Mouse (Mus musculus): Measurements from ENCODE around the gene Sult6b1.

Gene Sult6b1

DNA sequence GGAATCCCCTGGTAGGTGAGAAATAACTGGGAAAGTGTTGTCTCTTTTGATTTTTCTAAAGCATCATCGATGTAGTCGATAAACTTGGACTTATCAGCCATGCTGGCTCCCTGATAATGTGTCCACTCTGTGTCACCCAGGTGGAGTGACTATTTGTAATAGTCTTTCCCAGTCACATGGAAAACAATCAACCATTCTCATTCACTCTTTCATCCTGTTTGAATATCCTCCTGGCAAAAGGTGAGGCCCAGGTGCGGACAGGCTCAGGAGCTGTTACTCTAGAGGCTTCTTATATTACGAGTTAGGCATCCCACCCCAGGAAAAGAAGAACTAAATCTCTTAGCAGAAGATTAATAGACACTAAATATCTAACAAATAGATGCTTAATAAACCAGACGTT, at the start of gene Sult6b1:
Sult6b1 (minus strand) TSS at position 101 of the 400 bp plus-strand sequence.
- DNase-seq (ENCODE audit: low spot score) = no peak

DNA sequence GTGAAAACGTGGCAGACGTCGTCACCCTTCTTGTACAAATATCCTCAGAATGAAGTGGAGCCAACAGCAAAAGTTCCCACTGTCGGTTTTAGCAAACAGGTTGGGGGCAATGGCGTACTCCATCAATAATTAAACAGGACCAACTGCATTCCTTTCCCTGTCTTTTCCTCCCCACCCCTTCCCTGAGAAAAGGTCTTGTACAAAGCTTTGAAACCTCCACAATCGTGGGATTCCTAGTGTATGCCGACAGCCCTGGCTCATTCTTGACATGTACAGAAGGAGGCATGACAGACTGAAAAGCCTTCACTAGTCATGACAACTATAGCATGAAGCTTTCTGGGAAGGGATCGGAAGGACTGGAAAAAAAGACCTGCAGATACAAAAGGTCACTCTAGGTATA, 46.4 kb upstream of the Sult6b1 start:
- no peak for DNase-seq (ENCODE audit: low spot score)

DNA sequence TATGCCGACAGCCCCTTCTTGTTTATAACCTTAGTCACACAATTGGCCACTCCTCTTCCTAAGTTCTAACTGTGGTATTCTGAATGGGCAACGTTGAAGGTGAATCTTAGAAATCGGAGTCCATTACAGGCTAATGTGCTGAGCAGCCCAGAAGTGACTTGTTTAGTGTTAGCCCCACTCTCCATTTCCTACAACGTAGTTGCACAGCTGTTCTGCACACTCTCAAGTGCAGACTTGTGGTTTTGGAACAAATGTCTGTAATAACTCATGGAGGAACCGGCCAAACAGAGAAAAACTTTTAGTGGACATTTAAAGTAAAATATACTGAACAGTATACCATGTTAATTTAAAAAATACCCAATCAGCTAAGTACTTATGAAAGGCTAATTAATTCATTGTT, 45.3 kb upstream of the Sult6b1 start:
- DNase-seq (ENCODE audit: low spot score) = no peak

DNA sequence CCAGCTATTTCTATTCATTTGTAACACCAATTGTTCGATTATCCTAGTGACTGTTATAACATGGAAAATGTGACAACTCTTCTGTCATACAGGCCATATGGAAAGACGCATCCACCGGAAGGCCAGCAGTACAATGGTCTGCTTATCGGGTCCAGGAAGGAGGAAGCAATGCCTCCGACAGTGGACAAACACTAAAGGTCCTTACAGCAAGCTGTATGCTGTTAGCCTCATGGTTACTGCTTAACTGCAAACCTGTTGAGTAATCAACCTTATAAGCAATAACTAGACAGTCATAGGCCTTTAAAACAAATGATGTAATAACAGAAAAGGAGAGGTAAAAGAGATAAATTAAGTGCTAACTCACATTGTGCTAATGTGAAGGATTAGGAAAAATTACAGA, 44.4 kb upstream of the Sult6b1 start:
- no peak for DNase-seq (ENCODE audit: low spot score)

DNA sequence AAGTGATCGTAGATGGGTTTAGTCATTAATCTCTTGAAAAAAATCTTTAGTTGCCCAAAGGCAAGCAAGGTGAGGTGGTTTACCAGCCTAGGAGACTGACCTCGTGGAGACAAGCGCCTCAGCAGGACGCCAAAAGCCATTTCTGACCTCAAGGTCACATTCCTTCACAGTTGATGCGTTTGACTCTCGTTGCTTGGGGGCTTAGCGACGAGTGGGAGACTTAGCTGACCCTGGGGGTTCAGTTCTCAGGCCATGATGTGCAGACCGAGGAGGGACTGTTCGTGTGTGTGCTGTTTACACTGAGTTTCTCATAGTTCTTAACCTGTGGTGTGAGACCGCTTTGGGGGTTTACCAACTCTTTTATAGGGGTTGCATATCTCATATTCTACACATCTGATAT, 35.8 kb upstream of the Sult6b1 start:
- DNase-seq (ENCODE audit: low spot score) = no peak

DNA sequence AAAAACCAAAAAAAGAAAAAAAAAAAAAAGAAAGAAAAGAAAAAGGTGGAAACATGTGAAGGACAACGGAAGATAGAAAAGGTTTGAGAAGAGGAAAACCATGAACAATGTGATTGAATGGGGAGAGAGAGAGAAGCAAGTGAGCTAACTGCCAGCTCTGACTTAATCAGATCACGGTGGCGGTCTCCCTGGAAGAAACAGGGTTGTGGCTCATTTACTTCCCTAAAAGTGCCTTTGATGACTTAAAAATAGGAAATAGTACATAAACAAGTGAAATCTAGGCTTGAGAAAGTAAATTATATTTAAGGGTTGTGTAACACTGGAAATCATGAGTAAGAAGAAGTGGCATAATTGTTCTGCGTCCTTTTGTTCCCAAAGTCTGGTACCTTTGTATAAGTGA, 32.1 kb upstream of the Sult6b1 start:
- DNase-seq (ENCODE audit: low spot score) = no peak

DNA sequence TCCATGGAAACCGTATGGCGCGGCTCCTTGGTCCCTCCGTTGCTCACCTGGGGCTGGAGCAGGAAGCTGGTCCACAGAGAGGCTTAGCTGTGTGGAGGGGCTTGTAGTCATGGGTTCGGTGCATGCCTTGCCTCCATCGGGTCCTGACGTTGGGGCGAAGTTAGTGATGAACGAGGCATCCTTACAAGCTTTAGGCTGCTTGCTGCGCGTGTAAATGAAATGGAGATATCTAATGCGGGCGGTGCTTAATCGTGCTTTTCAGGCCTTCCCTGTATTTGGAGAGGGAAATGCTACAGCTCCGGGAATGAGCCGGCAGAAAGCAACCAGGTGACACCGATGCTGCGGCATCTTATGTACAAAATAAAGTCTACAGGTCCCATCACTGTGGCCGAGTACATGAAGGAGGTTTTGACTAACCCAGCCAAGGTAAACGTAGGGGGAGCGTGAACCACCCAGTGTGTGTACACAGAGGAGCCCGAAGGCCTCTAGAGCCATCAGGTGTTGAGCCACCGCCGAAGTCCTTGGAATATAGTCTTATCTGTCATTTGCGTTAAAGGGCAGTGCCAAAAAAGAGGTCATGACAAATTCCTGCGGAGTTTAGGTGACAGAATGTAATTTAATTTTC, 30.5 kb upstream of the Sult6b1 start:
- DNase-seq (ENCODE audit: low spot score) = peak; percentile 23

DNA sequence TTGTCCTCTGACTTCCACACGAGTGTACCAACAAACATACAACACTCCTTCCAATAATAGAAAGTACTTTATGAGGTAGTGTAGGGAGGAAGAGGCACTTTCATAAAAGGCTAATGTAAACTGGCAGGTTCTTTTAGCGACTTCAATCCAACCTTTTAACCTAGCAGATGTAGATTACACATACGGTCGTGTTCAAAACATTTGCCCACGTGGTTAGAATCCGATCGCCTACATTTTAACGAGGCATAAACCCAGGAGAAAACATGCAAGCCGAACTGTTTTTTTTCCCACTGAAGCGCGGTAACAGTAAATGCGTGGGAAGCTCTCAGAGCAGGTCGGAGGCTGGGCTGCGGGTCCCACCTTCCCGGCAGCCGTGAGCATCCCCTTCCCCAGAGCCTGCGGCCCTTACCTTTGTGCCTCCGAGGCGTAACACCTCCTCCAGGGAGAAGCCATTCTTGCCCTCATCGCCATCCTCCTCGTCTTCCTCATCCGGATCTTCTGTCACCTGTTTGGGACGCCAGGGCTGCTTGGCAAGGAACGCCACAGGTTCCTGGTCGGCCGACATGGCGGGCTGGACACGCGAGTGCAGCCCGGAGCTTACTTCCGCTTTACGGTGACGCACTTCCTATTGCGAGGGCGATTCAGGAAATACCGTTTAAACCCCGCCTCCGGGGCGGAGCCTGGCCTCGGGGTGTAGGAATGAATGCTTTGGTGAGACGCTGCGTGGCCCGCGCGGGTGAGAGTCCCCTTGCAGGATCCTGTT, 29.9 kb upstream of the Sult6b1 start, which contains the start of the genes Cebpz and Ndufaf7:
Cebpz (minus strand) TSS at position 601 of the 763 bp plus-strand sequence.
Ndufaf7 (plus strand) TSS at position 671 of the 763 bp plus-strand sequence.
- DNase-seq (ENCODE audit: low spot score) = peak; percentile 98

DNA sequence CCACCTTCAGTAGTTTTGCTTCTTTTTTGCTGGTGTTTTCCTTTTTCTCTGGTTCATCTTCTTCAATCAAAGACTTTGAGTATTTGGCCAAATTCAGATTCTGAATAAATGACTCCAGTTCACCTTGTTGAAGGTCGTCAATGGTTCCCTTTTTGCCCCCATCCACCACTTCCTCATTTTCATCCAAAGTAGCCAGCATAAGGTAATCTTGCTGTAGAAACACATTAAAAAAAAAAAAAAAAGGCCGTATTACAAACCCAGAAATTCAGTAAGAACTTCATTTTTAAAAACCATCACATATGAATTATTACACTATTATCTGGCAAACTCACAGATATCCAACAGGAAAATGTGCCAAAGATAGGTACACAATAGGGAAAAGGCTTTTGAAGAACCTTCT, 29.1 kb upstream of the Sult6b1 start:
- DNase-seq (ENCODE audit: low spot score) = no peak

DNA sequence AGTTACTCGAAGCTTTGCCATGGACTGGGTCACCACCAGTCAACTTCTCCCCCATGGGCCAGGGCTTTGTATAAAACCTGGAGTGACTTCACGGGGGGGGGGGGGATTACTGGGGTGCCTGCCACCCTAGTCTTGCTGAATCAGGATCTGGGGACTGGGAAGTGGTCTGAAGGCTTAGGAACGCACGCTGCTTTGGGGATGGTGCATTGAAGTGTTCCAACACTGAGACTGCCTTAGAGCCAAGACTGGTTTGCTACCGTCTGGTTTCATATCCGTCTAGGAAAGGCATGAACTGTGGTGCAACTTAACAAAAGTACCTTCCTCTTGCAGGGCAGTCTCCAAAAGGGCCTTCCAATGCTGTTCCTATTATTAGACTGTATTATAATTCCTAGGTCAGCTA, 10.9 kb upstream of the Sult6b1 start:
- DNase-seq (ENCODE audit: low spot score) = peak; percentile 34

DNA sequence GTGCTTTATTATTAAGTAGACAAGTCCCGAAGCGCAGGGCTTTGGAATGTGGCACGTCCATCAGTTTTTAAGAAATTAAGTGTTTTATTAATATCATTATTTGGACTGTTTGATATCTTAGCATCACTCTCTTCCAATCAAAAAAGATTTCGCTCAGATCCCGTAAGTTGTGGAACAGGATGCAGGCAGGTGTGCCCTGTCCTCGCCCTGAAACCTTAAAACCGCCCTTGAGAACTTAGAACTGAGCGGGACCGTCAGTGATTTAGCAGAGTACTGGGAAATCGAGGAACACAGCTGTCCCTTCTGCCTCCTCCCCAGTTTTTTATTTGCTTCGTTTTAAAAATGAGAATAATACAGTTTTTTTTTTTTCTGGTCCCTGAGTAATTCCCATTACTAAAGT, 10.1 kb upstream of the Sult6b1 start:
- DNase-seq (ENCODE audit: low spot score) = no peak

DNA sequence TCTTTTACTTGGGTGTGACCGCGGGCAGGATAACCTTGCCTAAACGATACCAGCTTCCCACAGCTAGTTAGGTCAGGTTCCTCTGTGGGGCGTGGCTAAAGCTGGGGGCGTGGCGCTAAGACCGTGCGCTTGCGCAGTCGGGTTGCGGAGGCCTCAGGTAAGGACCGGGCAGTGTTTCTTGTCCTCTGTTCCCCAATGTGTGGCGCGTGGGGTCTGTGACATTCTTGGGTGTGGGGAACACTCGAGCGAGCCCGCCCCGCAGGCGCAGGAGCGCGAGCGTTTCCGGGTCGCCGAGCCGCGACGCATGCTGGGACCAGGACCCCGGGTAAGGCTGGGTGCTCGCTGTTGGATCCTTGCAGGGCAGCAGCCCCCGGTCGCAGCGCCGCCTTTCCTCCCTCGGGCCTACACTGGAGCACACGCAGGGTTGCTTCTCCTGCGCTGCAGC, 9.6 kb upstream of the Sult6b1 start, which contains the start of gene Cebpzos:
Cebpzos (plus strand) TSS at position 132 of the 445 bp plus-strand sequence.
- DNase-seq (ENCODE audit: low spot score) = peak; percentile 90

DNA sequence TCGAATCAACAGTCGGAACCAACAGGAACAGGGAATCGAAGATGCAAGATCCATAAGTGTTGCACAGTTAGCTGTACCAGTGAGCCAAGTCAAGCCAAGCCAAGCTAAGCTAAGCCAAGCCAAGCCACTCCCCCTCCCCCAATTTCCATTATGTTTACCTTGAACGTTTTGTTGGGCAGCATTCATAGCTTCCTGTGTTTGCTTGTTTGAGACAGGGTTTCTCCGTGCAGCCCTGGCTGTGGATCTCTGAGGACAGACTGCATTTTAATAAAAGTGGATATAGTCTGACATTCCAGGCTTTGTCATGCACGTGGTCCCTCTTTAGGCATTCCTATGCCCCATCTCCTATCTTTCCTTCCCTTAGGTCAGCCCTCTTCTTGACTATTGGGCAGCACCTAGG, 9.0 kb upstream of the Sult6b1 start:
- no peak for DNase-seq (ENCODE audit: low spot score)

DNA sequence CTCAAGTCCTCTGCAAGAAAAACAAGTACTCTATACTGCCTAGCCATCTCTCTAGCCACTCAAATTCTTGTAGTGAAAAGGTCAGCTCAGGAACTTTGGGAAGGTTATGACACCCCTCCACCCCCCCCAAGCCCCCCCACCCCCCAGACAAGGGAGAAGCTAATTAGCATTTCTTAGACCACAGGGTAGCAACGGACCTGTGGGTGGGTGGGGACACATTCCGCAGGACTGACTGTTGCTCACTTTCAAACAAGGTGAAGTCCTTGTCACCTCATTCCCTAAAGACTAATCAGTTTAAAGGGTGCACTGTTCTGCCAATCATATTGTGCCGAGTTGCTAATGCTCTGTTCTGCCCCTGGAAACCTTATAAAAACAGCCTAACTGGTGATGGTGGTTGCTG, 7.1 kb upstream of the Sult6b1 start:
- DNase-seq (ENCODE audit: low spot score) = no peak

DNA sequence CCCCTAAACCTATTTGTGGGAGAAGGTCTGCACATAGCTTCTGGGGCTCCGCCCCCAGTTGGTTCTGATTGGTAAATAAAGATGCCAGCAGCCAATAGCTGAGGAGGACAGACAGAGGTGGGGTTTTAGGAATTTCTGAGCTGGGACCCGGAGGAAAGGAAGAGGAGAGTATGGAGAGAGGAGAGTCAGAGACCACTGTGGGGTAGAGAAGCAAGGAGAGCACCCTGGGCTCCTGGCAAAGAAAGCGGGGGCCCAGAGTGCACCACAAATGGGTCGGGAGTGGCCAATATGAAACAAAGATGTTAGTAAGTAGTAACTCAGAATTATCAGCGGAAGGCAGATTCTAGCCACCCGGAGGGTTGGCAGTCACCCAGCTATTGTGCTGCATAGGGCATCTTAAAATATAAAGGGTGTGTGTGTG, 6.1 kb upstream of the Sult6b1 start:
- no peak for DNase-seq (ENCODE audit: low spot score)

DNA sequence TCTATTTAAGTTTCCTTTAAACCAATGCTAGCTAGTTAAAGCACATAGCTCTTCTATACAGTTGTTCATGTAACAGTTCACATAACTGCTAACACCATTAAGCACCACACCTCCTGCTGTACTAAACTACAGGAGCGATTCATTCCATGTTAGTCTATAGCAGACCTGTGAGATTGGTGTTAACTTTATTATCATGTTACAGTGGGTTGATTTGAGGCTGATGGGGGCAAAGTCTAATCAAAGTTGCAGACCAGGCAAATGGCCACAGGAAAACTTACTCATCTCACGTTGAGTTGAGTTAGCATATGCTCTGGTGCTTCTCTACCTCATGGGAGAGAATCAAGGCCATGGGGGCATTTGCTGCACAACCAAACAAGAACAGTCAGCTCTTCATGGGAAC, 2.6 kb upstream of the Sult6b1 start:
- DNase-seq (ENCODE audit: low spot score) = no peak

DNA sequence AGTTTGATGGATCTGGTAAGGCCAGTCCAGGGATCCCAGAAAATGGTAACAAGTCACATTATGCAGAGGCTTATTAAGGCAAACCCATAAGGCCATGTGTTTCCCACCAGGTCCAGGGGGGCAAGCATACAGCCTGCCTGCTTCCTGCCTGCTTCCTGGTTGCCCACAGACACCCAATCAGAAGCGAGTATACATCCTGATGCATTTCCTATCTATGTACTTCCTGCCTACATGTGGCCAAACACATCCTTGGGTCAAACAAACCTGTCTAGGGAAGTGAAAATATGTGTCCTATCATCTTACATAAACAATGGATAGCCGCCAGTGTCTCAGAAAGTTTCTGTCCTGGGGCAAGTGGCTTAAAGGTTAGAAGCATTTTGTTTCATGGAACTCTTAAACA, 3.6 kb downstream of the Sult6b1 start:
- no peak for DNase-seq (ENCODE audit: low spot score)

DNA sequence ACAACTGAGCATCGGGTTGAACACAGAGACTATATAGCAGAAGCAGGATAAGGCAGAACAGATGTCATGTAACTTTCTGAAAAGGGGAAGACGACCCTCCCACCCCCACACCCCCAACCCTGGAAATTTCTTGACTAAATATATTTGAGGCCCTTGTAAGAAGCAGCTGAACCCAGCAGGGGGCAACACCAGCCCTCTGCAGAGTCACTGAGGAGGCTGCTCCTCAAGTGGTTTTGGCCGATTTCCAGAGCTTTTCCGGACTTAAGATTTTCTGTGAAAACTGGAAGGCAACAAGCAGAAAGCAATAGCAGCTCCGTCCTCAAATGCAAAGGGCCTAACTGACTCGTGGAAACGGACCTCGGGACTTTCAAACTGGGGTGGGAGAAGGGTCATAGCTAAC, 11.4 kb downstream of the Sult6b1 start:
- peak; percentile 61 for DNase-seq (ENCODE audit: low spot score)

DNA sequence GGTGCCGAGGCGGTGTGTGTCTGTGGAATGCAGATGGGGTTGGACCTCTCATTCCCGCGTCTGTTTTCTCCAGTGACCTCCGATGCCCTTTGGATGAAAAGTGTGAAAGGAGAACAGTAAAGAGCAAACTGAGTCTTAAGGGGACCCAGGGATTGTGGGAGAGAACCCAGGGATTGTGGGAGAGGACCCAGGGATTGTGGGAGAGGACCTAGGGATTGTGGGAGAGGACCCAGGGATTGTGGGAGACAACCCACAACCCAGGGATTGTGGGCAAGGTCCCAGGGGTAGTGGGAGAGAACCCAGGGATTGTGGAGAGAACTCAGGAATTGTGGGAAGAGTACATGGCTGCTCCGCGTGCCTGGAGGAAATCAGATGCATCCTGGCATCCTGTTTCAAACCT, 11.8 kb downstream of the Sult6b1 start:
- DNase-seq (ENCODE audit: low spot score) = no peak

DNA sequence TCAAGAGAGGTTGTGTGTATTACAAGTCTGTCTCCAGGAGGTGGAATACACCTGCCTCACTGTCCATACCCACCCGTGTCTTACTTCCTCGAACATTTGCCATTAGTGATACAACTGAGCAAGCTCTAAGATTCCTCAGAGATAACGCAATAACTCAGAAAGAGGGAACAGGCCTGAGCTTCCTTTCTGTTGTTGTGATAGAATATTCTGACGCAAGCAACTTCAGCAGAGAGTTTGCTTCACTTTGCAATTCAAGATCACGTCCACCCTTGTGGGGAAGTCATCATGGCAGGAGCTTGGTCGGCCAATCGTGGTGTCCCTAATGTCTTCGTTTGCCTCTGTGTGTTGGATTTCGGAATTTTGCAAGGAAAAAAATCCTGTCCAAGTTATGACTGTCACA, 15.8 kb downstream of the Sult6b1 start:
- DNase-seq (ENCODE audit: low spot score) = no peak

DNA sequence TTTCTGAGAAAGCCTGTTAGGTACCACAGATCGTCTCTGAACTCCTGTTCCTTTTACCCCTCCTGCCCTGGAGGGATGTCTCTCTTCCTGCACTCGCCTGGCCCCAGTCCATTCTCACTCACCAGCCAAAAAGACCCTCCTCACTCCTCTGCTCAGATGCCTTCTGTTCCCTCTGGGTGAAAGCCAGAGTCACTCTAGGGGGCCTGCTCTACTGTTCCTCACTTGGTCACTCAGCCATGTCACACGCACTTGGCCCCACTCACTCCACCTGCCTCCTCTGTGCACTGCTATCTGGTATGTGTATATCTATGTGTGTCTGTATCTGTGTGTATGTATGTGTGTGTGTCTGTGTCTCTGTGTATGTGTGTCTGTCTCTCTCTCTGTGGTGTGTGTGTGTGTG, 17.6 kb downstream of the Sult6b1 start:
- DNase-seq (ENCODE audit: low spot score) = no peak

DNA sequence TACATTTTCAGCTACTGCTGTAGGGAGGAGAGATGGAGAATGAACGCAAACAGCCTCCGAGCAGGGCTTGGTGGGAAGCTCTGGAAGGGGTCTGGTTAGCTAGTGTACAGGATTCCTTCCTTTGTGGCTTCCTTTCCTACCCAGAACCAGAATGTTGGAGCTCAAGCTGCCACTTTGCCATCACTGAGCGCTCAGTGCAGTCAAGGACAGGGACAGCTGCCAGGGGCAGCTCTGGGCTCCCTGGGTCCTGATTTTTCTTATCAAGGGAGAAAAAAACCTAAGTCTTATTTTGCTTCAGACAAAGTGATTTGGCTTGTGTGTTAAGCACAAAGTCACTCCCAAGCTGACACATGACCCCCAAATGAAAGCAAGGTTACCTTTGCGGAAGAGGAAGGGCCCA, 18.2 kb downstream of the Sult6b1 start:
- DNase-seq (ENCODE audit: low spot score) = no peak

DNA sequence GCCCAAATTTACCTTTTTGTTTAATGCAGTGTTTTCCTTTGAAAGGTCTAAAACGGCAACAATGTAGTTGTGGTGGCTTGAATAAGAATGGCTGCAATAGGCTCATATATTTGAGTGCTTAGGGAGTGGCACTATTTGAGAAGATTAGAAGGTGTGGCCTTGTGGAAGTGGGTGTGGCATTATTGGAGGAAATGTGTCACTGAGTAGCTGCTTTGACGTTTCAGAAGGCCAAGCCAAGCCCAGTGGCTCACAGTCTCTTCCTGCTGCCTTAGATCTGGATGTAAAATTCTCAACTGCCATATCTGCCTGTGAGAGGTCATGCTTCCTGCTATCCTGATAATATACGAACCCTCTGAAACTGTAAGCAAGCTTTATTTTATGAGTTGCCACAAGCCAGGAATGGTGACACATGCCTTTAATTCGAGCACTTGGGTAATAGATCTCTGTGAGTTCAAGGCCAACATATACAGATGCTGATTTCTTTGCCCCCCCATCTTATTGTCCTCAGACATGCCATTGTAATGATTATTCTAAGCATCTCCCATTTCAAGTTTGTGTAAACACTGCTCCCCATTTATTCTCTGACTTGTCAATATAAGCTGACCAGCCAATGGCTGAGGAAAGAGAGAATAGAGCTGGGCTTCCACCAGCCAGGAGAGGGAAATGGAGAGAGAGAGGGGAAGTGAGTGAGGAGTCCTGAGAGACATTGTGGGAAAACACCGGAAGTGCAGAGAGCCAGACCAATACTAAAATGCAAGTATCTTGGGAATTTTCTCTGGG, 21.3 kb downstream of the Sult6b1 start:
- no peak for DNase-seq (ENCODE audit: low spot score)
